Mouse (Mus musculus): ENCODE results near the gene Mta3.

- TF ChIP-seq POLR2A (IDR thresholded peaks at IDR 0.05; ENCODE audit: low read depth, low read length) (no peak), CTCF (IDR thresholded peaks at IDR 0.05; ENCODE audit: extremely low read depth, insufficient read depth, insufficient read length, insufficient replicate concordance) (no peak)
Measured at GRCm38 (mm10) chr17:83810285-83810684, 104.3 kb downstream of the Mta3 start.
